Mouse (Mus musculus): ENCODE results near the gene Hectd1.
A peak's percentile ranks its signal among the peaks of the same experiment; 100 is the strongest.

The Hectd1 gene

GRCm38 (mm10) chr12:51829290-51830076, at the start of gene Hectd1:
TSS of gene Hectd1 (minus strand) at chr12:51829536.
- DNase-seq = peak; percentile 89 to 94

GRCm38 (mm10) chr12:51871446-51872144, 42.3 kb upstream of the Hectd1 start:
- no peak for DNase-seq

DNA sequence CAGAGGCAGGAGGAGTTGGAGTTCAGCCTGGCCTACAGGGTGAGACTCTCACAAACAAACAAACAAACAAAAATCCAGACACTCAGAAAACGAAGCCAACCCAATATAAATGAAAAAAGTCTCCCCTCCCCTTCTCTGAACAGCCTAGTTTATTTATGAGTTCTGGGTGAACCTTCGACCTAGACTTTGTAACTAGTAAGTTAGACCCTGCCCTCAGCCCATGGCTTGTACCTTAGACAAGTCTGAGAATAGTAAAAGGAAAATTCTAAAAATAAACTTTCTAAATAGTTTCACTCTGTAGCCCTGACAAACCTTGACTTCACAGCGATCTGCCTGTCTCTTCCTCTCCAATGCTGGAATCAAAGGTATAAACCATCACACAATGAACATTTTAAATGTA, 40.2 kb upstream of the Hectd1 start:
- no peak for DNase-seq

- DNase-seq = no peak
Observed at GRCm38 (mm10) chr12:51867076-51867475, 37.7 kb upstream of the Hectd1 start.

DNA sequence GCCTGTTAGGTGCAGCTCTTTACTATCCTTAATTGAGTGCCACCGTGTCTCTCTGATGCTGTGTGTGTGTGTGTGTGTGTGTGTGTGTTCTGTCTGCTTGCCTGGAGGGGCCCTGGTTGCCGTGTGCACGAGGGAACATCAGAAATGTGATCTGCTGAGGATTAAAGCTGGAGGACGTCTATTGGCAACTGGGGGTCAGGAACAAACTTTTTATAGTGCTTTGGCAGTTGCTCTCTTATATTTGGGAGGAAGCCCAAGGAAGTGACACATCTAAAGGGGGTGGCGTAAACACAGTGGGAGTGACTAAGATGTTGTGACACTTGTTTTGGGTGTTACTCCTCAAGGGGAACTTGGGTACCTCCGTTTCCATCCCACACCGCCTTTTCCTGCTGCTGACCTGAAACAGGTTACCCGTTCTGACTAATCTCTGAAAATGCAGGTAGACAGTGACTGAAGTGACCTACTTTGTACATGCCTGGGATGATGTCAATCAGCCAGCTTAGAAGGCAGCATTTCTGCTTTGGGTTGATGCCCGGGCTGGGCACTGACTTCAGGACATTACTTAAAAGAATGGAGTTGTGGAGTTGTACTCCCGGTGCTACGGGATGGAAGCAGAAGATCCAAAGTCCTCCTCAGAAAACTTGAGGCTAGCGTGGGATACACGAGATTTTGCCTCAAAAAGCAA, 37.0 kb upstream of the Hectd1 start:
- DNase-seq = peak; percentile 38 to 70

DNA sequence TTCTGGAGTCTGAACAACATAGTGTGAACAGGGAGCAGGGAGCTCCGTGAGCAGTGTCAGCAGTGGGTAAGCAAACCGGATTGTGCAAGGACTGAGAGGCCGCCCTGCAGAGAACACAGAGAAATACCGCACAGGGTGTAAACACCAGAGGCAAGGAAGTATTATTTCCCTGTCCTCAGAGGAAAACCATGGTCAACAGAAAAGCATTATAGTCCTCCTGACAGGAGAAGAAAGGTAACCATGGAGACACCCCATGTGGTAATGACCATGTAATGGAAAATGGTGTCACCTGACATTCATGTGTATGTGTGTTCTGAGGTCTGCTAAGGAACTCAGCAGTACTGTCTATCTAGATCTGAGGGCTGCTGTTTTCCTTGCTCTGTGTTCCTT, 36.4 kb upstream of the Hectd1 start:
- peak; percentile 61 to 73 for DNase-seq

DNA sequence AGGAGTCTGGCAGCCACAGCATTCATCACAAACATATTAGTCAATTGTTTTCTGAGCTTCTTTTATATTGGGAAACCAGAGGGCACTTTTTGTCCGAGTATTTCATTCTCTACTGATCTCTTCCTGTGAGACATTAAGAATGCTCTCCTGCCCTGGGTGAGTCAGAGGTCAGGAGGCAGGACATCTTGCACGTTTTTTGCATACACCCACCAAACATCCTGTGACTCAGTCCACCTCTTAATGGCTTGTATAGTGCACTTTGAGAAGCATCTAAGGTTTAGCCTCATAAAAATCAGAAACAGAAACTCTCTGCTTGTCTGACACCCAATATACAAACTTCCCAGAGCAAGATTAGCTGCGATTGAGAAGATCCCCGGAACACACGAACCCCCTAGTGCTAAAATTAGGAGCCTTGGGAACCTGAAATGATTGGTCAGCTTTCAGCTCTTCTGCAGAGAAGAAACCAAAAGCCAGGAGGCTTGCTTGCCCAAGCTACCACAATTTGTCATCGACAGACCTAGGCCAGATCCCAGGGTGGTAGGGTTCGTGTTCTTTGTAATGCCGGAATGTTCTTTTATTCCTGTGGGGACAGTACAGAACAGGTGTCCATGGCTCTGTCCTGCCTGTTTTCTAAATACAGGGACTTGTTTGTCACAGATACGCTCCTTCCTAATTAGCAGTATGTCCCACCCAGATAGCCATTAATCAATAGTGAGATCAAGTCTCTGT, 35.9 kb upstream of the Hectd1 start:
- peak in 1 of 2 experiments; percentile 19 for DNase-seq

- DNase-seq = no peak
Observed at GRCm38 (mm10) chr12:51863116-51864002, 34.0 kb upstream of the Hectd1 start.

DNA sequence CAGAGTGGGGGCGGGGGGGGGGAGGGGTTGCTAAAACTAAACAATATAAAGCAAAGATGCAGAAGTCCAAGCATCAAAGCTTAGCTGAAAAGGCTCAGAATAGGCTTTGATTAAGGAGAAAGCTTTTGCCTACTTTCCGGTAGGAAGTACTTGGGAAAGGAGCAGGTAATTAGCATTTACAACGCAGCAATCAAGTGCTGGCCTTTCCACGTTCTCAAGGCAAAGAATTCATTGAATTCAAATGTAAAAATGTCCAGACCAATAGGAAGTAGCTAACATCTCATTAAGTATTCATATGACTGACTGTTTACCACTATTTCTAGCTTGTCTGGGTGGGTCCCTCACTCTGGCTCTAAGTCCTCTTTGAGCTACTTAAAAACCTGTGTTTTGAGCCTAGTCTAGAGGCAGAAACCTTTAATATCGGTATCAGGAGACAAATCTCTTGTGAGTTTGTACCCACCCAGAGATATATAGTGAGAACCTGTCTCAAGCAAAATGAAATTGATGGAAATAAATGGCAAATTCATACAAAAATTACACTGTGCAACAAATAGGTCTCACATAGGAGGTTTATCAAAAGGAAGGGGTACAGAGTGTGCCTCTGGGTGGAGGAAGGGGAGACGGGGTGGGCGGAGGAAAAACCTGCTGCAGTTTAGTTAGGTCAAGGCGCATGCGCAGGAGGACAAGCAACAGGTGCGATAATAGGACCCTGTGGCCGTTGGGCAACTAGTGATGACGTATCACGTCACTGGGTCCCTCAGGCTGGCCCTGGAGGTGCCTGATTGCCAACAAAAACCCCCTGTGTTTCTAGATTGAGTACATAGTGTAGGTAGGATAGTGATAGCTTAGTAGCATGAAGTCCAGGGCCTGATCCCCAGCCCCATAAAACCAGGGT, 29.0 kb upstream of the Hectd1 start:
- no peak for DNase-seq

GRCm38 (mm10) chr12:51856768-51857295, 27.5 kb upstream of the Hectd1 start:
- no peak for DNase-seq

DNA sequence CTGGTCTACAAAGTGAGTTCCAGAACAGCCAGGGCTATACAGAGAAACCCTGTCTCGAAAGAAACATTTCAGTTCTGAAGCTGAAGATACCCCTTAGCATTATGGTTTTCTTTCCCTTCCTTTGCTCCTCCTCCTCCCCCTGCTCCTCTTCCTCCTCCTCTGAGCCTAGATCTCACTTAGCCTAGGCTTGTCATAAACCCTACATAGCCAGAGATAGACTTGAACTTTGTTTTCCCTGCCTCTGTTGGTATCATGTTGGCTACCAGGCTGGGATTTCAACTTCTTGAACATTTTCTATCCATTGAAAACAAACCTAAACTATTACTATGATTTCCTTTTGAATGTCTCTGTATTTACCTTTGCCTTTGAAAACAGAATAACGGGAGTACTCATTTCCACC, 26.5 kb upstream of the Hectd1 start:
- DNase-seq = no peak

DNA sequence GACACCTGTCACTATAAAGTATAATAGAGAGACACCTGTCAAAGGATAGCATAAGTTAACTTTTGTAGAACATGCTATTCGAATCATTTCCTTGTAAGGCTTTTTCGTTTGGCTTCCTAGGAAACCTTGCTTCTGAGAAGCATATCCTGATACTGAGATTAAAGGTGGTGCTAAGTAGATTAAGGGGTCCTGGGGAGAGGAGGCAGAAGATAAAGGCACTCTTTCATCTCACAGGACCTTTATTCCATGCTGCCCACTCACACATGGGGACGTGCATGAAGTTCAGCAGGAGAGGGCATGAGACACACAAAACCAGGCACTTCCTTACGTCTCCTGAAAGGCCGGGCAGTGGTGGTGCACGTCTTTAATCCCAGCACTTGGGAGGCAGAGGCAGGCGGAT, 26.1 kb upstream of the Hectd1 start:
- DNase-seq = no peak

DNA sequence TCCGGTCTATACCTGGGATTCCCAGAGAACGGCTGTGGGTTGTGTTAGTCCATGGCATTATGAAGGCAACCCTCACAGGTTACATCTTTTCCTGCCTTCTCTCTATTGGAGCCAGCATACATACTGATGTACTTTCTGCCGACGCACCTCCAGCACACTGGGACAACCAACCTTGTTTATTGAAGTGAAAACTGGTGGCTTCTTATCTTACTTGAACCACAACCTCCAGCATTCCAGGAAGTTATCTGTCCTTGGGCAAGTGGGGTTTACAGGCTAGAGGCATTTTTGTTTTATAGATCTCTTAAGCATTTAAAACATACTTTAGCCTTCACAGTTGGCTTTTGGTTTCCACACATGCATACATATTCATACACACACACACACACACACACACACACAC, 22.3 kb upstream of the Hectd1 start:
- no peak for DNase-seq

- DNase-seq = no peak
Observed at GRCm38 (mm10) chr12:51851155-51851554, 21.8 kb upstream of the Hectd1 start.

DNA sequence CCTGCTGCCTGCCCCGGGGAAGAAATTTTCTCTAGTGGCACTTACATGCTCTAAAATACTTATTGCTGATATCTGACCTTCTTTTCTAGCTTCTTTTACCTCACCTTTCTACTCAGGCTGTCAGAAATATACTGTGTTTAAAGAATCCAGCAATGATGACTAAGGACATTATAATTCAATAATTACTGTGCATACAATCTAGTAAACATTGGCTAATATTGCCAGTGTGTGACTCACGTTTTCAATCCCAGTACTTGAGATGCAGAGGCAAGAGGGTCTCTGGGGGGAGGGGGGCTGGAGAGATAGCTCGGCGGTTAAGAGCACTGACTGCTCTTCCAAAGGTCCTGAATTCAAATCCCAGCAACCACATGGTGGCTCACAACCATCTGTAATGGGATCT, 21.0 kb upstream of the Hectd1 start:
- DNase-seq = no peak

DNA sequence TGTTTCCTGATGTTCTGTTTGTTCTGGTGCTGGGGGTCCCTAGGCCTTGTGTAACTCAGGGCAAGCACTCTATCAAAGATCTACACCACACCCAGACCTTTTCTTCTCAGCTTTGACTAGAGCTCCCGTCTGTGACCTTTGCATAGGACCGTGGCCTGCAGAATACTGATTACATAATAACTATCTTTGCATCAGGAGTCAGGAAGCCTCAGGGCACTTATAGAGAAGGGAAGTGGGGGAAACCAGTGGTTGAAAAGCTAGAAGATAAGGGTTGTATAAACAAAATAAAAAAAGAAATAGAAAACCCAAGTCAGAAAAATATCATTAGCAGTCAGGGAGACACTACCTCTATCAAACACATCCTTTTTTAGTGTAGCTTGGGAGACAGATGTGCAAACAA, 20.6 kb upstream of the Hectd1 start:
- no peak for DNase-seq

GRCm38 (mm10) chr12:51847953-51848680, 18.8 kb upstream of the Hectd1 start:
- peak; percentile 46 to 58 for DNase-seq

- no peak for DNase-seq
Observed at GRCm38 (mm10) chr12:51845261-51845660, 15.9 kb upstream of the Hectd1 start.

GRCm38 (mm10) chr12:51844771-51845256, 15.5 kb upstream of the Hectd1 start:
- DNase-seq = peak; percentile 94 to 95

Data from lung, postnatal 4 days (tissue).